Mouse (Mus musculus) embryonic fibroblast, embryonic 13.5 days (primary cell): ENCODE data around the gene Fkbp1b.
"Not testable (repeated sequence)": the region's sequence is repeated elsewhere in the genome, so short reads cannot be mapped to it uniquely, and the experiment has no call there.

Source experiments
- CTCF ChIP-seq: IDR thresholded peaks from 2 replicates; pipeline ENCODE4 v1.5.1; 2011; ENCODE audit warnings: mild to moderate bottlenecking, control low read depth, low read length, moderate library complexity, borderline replicate concordance; ENCODE audit not compliant: insufficient read depth
- POLR2A ChIP-seq: IDR thresholded peaks from 2 replicates; pipeline ENCODE4 v1.6.1; 2011; ENCODE audit warnings: low read depth, mild to moderate bottlenecking, control low read depth, low read length, moderate library complexity

GRCm38 (mm10) chr12:4797471-4797870, 43.9 kb downstream of the Fkbp1b start:
- not testable (repeated sequence) for TF ChIP-seq POLR2A, CTCF
